Mouse (Mus musculus) left cerebral cortex, postnatal 25 days (tissue): ENCODE measurements around the gene Hbp1. TPM values are rescaled to one million over a fixed set of nuclear protein-coding genes. Genes with fewer than 3 reads are reported as not detected.

Experiments
- DNase-seq, 2 experiments: peaks; one replicate each; pipeline ENCODE4 v3.0.0; 2022; ENCODE audit warnings: low spot score in 2 of 2, mixed read lengths in 1 of 2
- intact Hi-C: fragments of 180-260 bp; cut with DNase I; formaldehyde crosslinking; loops from one replicate; pipeline ENCODE4 v1.15.1; 2025
- total RNA-seq, 2 experiments: library from RNA; stranded (reverse); gene quantifications; 2 replicates each; pipeline ENCODE4 v1.2.3; 2021

The Hbp1 gene
- total RNA-seq, 2 experiments from 2014 or later: 17.7 to 19.7 TPM

DNA sequence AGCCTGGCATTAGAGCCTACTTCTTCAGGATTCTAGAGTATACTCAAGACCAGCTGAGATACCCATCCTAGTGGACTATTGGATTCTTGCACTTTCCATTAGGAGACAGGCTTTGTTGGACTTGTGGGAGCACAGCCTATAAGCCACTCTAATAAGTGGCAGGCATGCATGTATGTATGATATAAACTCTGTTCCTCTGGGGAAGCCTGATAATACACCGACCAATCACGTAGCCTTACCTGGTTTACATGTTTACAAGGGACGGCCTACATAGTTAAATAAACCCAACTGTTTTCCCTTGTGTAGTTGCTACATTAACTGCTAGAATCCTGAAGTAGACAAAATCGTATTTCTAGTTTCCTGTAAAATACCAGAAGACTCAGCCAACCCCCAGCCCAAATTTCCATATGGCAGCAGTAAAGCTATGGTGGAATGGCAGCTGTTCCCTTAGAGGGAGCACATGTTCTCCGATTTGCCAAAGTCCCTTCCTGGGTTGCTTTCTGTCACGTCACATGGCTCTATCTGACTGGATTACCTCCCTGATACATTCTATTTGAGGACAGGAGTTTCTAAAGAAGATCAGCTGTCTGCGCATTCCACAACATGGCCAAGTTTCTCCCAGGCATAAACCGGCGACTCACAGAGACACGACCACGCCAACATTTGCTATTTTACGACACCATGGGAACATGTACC is 15.3 kb upstream of the Hbp1 start:
- intact Hi-C loops: loop anchor here (1.0 to 5.0 kb wide), 2 partner anchors 97 to 281 kb away; partner anchors contain the start of gene Prkar2b
- DNase-seq: peak in 1 of 2 experiments; percentile 76

DNA sequence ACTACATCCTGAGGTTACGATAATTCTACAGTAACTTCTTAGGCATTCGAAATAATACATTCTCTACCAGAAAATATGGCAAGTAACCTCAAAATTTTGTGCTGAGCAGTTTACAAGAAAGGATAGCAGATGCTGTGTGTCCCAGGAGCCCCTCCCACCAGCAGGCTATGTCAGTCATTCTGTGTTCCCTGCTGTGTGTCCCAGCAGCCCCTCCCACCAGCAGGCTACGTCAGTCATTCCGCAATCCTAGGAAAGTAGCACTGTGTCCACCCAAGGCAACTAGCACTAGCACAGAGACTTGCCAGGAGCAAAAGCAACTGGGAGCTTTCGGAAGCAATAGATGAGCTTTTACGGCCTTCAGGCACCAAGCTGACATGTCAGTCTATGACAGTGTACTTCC is 13.7 kb upstream of the Hbp1 start:
- DNase-seq: no peak
- intact Hi-C loops: no loop called here

DNA sequence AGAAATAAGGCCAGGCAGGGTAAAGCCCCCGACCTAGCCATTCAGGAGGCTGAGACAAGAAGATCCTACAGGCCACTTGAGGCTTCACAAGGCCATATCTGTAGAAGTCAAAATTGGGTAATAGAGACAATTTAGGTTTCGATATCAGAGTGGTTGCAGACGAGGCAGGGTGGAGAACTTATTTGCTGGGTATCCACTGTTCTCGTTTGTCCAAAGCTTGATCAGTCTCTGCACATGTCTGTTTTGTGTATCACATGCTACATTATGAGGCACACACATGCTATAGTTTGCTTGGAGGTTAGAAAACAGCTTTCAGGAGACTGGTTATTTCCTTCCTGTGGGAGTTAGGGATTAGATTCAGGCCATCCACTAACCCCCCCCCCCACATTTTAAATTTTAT is 5.5 kb upstream of the Hbp1 start:
- intact Hi-C loops: no loop called here
- no peak for DNase-seq

DNA sequence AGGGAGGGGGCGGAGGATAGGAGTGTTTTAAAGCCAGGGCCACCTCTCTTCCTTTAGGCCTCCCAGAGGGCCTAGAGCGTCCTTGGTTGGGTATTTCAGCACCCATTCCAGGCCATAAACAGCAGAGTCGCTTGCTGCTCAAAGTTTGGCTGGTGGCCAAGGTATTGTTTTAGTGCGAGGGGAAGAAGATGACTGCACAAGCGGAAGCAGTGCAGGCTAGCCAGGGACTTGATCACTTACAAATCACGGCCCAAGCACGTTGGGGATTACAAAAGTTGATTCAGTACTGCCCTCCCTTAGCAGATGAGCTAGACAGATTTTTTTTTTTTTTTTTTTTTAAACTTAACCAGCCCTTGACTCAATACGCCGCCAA is 310 bp upstream of the Hbp1 start:
- intact Hi-C loops: loop anchor here (5.0 kb wide), 1 partner anchor 427 kb away; the partner anchor contains the start of gene Ccdc71l
- no peak for DNase-seq

DNA sequence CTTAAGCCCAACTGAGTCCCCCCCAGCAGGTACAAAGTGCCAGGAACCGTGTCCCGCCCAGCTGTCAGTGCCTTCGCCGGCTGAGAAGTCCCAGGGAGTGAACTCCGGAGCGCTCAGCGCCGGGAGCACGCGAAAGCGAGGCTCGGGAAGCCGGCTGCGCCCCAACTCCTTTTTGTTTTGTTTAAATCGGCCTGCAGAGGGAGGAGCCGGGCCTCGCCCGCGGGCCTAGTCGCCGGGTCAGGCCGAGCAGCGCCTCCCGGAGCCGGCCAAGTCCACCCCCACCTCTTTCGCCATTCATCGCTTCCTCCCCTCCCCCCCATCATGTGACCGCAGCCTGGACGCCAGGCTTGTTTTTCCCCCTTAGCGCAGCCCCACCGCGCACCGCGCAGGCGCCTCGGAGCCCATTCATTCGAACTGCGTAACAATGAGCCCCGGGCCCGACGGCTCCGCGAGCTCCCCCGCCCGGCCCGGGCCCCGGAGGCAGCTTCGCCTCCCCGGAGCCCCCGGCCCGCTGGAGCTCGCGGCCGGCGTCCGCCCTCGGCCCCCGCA is 1.1 kb downstream of the Hbp1 start:
- DNase-seq: peak; percentile 88 to 92
- intact Hi-C loops: no loop called here

DNA sequence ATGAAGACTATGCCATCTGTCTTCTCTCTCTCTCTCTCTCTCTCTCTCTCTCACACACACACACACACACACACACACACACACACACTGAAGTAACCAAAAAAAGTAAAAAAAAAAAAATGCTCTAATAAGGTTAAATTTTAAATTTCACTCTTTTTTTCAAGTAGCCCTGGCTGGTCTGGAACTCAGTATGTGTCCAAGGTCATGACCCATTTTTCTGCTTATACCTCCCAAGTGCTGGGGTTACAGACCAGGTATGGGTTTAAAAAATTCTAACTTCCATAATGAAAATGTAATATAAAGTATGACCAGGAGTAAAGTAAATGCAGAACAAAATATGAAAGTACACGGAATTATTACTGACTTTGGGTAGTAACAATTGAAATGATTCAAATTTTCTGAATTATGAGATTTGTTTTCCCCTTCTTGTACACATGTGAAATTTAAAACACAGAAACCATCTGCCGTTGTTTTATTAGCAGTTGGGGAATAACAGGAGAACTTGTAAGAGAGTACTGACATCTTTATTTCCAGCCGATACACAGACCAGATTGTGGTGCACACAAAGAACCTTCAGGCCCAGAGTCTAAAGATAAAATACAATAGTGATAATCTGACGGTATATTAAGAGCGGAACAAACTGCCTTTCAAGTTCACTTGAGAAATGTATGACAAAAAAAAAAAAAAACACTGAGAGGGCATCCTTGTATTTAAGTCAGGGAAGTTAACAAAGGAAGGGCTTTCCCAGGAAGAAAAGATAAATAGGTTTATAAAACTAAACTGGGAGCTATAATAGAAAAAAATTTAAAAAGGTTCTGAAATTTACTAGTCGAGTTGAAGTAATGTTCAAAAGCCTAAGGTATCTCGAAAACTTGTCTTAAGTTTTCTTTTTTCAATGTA is 2.0 kb downstream of the Hbp1 start:
- no peak for DNase-seq
- intact Hi-C loops: no loop called here

DNA sequence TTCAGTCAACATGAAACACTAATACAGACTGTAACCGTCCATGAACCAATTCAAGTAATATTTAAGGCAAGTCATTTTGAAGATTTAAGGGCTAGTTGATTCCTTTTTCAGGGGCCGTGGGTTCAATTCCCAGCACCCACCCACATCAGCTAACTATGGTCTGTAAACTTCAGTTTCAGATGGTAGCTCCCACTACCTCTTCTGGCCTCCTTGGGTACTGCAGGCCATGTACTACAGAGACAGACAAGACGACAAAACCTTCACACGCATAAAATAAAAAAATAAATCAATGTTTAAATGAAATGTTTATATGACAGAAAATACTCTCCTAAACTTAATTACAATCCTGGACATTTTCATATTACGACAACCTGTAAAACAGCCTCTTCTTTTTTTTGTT is 2.9 kb downstream of the Hbp1 start:
- intact Hi-C loops: no loop called here
- DNase-seq: no peak

DNA sequence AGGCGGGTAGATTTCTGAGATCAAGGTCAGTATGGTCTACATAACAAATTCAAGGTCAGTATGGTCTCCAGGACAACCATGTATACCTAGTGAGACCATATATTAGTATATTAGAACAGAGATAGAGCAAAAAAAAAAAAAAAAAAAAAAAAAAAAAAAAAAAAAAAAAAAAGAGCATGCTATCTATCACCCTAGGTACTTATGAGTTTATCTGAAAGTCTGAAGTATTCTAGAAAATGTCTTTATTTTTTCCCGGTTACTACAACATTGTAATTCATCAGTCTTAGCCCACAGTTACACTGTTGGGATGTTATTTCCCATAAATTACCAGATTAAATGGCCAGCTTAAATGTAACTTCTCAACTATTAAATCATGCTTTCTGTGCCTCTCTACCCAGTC is 5.9 kb downstream of the Hbp1 start:
- no peak for DNase-seq
- intact Hi-C loops: no loop called here

DNA sequence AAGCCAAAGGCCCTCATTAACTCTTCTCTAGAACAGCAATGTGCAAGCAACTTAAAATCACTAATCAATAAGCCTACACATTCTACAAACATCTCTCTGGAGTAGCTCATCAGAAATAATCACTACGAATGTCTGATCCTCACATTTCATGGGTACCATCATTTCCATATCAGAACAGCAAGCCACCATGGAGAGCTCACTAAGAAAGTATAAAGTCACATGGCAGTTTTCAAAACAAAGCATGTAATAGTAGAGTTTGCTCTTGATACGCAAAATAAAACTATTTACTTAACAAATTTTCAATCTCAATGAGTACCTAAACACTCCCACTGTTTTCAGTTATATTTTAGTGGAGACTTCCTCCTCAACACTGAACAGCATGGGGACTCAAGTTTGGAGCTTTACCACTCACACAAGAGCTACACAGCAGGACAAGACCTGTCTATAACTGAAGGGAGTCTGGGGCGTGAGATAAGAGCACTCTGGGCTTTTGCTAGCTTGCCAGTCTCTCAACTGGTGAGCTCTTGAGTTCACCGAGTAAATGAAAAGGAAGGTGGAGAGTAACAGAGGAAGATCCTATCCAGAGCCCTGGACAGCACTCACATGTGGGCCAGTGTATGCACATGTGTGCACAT is 7.2 kb downstream of the Hbp1 start:
- intact Hi-C loops: no loop called here
- no peak for DNase-seq

DNA sequence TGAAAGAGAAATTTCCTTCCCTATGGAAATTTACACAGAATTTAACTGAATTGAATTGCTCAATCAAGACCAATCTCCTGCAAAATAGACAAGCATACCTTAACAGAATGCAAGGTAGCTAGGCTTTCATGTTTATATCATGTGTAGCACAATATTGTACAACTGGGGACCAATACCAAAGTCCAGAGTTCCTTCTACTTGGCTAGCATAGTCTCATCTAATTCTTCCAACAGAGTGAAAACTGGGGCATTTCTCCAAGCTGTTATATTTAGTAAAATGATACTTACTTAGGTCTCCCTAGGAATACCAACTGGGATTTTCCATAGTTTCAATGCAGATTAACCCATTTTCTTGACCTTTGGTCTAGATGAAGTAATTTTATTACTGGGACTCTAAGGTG is 11.3 kb downstream of the Hbp1 start:
- DNase-seq: no peak
- intact Hi-C loops: no loop called here

DNA sequence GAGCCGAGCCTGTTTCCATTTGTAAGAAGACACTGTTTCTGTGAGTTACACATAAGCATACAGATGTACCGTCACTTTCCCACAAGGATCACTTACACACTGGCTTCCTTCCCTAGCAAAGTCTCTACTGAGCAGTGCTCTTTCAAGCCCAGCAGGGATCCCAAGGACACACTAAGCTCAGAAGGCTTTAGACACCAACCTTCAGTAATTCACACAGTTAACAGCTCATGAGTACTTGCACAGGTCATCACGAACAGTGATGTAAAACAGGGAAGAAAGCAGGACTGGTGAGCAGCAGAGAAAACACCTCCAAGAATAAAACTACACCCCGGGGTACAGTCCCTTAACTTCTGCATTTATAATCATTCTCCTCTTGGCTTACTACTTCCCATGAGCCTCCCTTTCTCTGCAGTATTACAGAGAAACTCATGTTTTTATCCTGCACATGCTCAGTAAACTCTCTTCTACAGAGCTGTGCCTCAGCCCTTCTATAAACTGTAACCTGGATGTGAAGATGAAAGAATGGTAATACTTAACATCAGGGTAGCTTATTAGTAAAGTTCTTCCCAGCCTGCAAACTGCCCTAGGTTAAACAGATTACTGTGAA is 11.8 kb downstream of the Hbp1 start:
- intact Hi-C loops: no loop called here
- no peak for DNase-seq

DNA sequence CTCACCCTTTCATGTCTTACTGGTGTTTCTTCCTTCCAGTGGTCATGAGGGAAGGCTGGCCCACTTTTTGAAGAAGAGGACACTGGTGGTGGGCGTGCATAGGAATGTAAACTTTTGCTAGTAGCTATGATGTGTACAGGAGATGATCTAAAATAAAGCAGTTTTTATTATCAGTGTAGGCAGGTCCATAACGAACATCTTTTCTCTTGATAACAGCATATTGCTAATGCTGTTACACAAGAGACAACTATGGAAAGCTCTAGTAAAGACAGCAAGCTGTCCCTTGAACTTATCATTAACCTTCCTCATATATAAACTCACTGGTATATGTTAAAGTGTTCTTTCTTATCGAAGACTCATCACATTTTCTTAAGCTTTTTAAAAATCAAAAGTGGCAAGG is 12.7 kb downstream of the Hbp1 start:
- intact Hi-C loops: no loop called here
- DNase-seq: no peak

DNA sequence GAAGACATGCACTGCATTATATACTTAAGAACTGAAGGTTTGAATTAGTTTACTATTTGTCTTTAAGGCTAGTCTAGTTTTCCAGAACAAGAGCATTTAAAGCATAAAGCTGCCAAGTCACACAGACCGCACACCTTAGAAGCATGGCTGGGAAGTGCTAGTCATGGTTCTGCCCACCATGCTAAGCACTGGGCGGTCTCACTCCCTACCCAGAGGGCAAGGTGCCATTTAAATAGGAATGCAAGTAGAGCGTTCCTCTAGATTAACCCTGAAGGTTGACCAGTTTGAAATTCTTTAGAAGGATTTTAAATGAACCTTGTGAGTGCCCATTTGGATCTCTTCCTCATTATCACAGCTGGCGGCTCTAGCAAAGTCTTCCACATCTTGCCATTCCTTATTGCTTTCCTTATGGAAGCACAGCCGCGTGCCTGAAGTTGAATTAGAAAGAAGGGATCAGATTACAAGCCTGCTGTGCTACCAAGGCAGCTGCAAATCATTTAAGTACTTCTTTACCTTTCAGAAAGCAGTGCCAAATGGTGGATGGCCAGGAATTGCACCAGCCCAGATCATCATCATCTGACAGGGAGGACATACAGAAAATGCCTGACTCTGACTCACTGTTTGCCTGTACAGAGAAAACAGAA is 13.6 kb downstream of the Hbp1 start:
- intact Hi-C loops: no loop called here

DNA sequence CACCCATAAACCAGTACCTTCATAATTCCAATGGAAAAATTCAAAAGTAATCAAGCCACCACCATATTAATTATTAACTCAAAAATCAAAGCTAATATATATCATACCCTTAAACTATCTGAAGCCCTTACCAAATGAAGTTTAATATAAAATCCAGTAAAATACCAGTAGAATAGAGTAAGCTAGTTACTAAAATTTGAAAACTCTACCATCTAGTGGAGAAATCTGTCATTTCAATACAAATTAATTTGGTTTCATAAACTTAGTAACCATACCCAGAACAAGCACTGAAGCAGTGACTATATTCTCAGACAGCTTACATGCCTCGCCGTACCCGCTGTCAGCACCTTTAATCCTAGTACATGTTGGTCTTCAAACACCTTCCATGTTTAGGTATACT is 18.5 kb downstream of the Hbp1 start:
- intact Hi-C loops: no loop called here
- no peak for DNase-seq

More for the DNA sequence above, 13.6 kb downstream of the Hbp1 start:
- no peak for DNase-seq

DNA sequence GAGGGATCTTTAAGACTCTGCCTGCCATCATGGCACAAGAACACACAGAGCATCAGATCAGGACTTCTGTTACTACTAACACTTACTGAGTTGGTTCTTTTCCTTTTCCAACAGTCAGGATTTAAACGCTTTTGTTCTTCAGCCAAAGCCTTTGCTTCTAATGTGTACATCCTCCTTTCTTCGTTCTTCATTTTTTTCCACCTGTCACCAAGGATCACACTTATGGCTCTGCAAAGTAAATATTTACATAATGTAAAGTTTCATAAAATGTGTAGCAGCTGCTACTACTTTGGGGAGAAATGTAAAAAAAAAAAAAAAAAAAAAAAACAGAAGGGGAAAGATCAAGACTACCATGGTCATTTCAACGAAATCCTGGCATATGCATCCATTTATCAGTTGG is 21.8 kb downstream of the Hbp1 start:
- intact Hi-C loops: loop anchor here (5.0 to 10.0 kb wide), 4 partner anchors 276 to 554 kb away; partner anchors contain the start of genes Bcap29, Cog5 and Dus4l
- DNase-seq: no peak

DNA sequence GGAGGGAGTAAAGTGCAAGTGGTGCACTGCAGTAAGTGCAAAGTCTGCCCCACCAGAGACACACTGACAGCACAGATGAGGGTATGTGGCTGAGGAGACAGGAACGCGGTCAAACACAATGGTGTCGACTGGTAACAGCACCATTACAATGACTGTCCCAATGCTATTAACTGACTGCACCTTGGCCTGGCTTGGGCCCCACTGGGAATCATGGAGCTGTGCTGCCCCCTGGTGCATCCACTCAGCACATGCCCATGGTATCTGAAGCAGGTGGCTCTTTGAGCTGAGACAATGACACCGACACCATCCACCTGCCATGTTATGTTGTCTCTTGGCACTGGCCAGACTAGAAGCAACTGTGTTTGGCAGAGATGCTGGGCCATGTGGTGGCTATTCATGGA is 23.7 kb downstream of the Hbp1 start:
- DNase-seq: peak; percentile 70 to 74
- intact Hi-C loops: loop anchor here (5.0 to 10.0 kb wide), 4 partner anchors 274 to 552 kb away; partner anchors contain the start of genes Bcap29, Cog5 and Dus4l

DNA sequence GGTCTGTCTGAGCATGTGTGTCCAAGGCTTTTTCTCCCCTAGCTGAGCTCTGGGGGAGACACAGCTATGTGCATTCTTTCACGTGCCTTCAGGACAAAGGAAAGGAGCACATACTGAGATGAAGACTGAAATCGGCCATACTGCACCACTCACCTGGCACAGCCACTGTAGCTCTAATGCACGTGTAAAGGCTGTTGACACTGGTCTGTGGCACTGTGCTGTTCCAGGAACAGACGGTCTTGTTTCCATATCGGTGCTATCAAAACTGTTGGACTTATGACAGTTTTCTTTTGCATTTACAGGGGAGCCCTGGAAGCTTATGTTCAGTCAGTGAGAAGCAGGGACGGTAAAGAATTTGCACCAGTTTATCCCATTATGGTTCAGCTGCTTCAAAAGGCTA is 25.0 kb downstream of the Hbp1 start:
- no peak for DNase-seq

DNA sequence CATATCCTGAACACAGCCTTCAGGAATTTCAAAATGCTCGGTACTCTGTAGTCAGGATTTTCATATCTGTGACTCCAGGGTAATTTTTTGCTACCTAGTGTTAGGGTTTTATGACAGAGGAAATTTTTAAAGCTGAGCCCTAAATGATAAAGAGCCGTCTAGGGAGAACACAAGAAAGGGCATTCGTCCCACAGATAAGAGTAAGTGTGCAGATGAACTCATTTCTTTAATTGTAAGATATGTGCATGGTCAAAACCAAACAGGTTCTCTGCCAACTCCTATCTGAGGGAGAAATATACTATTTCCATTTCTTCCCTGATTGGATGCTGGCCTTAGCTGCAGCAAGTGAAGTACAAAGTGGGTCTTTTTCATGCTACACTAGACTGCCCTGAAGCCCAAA is 26.2 kb downstream of the Hbp1 start:
- no peak for DNase-seq
- intact Hi-C loops: loop anchor here (5.0 to 10.0 kb wide), 2 partner anchors 212 to 549 kb away; partner anchors contain the start of gene Gpr22

More for the DNA sequence above, 25.0 kb downstream of the Hbp1 start:
- intact Hi-C loops: loop anchor here (5.0 to 10.0 kb wide), 4 partner anchors 273 to 551 kb away; partner anchors contain the start of genes Bcap29, Cog5 and Dus4l
